Mouse (Mus musculus) spleen, postnatal 14 days (tissue): Measurements from ENCODE around the gene Cdca3.
"Not testable (repeated sequence)": the region's sequence is repeated elsewhere in the genome, so short reads cannot be mapped to it uniquely, and the experiment has no call there.

Experiments
- DNase-seq, 2 experiments: peaks; one replicate each; pipeline ENCODE4 v3.0.0; 2021 to 2022; ENCODE audit warnings: low spot score in 2 of 2

Gene Cdca3

DNA sequence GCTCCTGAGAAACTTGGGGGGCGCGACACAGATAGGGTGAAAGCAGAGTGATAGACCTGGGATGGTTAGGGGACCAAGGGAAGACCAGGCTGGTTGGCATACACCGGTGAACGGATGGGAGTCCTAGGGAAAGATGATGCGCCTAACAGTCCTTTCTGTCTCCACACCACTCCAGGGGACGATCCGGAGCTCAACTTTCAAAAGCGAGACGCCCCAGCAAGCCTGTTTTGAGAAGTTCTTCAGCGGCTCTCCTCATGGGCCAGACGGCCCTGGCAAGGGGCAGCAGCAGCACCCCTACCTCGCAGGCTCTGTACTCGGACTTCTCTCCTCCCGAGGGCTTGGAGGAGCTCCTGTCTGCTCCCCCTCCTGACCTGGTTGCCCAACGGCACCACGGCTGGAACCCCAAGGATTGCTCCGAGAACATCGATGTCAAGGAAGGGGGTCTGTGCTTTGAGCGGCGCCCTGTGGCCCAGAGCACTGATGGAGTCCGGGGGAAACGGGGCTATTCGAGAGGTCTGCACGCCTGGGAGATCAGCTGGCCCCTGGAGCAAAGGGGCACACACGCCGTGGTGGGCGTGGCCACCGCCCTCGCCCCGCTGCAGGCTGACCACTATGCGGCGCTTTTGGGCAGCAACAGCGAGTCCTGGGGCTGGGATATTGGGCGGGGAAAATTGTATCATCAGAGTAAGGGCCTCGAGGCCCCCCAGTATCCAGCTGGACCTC is 20.1 kb upstream of the Cdca3 start:
- peak; percentile 70 to 76 for DNase-seq

DNA sequence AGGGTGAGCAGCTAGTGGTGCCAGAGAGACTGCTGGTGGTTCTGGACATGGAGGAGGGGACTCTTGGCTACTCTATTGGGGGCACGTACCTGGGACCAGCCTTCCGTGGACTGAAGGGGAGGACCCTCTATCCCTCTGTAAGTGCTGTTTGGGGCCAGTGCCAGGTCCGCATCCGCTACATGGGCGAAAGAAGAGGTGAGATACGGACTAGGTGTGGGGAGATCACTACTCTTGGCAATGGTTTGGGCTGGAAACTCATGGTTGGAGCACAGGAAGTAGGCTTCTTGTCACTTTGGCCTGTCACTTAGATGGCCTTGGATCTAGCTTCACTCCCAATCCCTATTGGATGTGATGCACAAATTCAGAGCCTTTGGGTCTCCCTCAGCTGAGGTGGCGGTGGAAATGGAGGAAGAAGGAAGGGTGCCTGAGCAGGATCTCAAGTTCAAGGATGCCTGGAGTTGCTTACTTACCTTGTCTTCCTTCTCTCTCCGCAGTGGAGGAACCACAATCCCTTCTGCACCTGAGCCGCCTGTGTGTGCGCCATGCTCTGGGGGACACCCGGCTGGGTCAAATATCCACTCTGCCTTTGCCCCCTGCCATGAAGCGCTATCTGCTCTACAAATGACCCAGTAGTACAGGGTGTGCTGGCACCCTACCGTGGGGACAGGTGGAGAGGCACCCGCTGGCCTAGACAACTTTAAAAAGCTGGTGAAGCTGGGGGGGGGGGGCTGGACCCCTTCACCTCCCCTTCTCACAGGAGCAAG is 19.4 kb upstream of the Cdca3 start:
- DNase-seq: no peak

DNA sequence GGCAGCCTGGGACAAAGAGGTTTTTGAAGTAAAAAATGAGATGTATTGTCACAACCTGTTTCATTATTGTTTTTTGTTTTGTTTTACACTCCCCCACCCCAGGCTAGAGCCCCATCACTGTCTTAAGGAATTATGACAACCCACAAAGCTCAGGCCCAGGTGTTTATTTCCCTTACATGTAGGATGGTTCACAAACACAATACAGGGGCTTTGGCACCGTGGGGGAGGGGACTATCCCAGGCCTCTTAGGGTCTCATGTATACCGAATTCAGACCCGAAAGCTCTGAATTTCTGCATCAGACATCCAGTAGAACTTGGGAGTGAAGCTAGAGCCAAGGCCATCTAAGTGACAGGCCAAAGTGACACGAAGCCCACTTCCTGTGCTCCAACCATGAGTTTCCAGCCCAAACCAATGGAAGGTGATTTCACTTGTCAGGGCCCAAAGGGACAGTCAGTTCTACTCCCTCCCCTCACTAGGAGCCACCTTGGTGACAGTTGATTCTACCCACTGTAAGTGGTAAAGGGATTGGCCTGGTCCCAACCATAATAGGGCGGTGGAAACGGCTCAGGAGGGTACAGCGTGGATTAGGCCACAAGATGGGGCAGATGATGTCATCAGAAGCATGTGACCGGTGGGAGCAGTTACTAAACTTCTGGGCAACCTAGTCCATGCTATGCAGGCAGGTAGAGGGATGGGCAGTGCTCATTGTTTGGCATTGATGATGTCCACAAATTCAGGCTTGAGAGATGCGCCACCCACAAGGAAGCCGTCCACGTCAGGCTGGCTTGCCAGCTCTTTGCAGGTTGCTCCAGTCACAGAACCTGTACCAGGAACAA is 18.6 kb upstream of the Cdca3 start:
- DNase-seq: not testable (repeated sequence)

DNA sequence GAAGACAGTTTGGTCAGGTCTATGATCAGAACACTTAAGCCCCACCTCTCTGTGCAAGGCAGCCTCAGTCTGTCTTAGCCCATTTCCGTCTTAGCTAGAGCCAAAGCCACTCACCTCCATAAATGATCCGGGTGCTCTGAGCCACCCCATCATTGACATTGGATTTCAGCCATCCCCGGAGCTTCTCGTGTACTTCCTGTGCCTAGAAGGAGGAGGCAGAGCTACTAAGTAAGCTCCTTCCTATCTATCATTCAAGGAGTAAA is 18.0 kb upstream of the Cdca3 start:
- no peak for DNase-seq

DNA sequence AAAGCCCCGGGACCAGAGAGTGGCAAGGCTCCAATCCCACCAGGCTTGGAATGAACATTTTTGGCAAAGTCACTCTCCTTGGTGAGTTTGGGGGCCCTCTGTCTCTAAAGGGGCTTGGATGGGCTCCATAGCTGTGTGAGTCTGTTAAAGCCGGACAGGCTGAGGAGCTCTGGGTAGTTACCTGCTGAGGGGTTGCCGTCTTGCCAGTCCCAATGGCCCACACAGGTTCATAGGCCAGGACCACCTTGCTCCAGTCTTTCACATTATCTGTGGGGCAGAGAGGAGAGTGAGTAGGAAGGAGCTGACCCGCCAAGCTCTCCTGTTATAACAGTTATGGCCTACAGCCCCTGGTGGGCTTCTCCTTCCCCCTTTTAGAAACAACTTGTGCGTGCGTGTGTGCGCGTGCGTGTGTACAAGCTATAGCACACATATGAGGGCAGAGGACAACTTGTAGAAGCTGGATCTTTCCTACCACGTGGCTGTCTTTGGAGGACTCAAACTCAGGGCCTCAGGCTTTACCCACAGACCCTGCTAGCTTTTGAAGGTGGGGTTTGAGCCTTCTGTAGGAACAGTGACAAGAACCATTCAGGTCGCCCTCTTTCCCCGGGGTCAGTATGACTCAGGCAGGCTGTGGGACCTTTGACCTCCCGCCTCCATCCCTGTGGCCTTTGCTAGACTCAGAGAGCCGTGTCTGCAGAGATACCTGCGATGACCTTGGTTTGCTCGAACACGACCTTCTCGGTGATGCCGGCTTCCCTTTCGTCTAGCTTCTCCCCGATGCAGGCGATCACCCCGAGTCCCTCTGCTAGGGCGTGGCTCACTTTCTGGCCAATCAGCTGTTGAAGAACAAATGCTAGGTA is 17.4 kb upstream of the Cdca3 start:
- no peak for DNase-seq

DNA sequence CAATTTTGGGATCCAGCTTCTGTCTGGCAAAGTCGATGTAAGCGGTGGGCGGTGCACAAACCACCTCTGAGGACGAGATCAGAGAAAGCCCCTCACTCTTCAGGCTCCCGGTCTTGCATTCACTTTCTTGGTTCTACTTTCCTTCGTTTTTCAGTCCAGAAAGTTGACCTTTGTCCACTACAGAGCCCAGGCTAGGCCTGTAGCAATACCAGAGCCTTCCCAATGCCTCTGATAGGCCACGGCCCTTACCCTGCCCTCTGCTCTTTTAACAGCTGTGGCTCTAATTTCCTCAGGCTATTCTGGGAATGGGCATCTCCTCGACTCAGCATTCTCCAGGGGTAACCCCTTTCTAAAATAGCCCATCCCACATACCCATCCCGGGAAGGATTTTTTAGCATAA is 16.5 kb upstream of the Cdca3 start:
- no peak for DNase-seq

DNA sequence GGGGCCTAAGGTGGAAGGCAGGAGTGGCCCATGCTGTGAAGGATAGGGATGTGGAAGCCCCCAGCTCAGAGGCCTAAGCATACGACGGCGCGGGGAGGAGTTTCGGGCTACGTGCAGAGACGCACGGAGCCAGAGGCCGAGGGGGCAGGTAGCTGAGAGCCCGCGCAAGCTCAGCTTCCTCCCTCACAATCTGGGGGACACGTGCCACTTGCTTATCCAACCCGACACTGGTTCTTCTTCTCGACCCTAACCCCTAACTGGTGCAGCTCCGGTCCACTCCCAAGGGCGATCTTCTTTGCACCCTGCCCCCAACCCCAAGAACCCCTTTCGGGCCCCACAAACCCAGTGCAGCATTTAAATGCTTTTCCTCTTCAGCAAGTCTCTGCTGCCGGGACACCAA is 15.9 kb upstream of the Cdca3 start:
- DNase-seq: peak; percentile 29 to 57

DNA sequence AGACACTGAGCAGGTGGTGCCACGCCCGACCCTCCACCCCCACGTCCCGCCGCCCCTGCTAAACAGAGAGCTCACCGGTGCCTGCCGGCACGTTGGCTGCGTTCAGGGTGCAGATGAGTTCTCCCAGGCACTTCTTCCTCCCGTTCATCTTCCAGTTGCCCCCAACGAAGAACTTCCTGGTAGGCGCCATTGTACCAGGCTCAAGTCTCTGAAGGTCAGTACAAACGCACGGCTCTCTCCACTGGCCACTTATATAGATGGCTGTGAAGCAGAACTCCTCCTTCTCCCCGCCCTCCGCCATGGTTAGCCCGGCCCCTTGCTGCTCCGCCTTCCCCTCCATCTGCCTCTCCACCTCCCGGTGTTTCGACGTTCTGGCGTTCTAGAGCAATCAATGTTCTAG is 15.4 kb upstream of the Cdca3 start, which contains the start of gene Tpi1:
TSS of gene Tpi1 (minus strand) at position 364 of the 400 bp plus-strand sequence.
- DNase-seq: peak; percentile 75 to 80

DNA sequence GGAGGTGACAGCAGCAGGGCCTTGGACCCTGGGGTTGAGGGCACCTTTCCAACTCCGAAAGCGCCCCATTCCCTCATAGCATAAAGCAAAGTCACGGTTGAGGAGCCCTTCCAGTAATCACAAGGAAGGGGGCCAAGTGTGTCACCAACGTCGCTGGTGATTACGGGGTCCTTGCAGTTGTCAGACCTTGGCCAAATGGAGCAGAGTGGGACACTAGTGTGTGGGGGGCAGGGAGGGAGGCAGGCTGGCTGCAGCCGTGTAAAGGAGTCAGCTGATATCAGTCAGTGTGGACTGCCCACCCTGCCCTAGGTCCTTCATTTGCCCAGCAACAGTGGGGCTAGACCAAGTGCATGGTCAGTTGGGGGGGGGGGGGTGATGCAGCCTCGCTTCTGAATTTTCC is 14.9 kb upstream of the Cdca3 start:
- no peak for DNase-seq

DNA sequence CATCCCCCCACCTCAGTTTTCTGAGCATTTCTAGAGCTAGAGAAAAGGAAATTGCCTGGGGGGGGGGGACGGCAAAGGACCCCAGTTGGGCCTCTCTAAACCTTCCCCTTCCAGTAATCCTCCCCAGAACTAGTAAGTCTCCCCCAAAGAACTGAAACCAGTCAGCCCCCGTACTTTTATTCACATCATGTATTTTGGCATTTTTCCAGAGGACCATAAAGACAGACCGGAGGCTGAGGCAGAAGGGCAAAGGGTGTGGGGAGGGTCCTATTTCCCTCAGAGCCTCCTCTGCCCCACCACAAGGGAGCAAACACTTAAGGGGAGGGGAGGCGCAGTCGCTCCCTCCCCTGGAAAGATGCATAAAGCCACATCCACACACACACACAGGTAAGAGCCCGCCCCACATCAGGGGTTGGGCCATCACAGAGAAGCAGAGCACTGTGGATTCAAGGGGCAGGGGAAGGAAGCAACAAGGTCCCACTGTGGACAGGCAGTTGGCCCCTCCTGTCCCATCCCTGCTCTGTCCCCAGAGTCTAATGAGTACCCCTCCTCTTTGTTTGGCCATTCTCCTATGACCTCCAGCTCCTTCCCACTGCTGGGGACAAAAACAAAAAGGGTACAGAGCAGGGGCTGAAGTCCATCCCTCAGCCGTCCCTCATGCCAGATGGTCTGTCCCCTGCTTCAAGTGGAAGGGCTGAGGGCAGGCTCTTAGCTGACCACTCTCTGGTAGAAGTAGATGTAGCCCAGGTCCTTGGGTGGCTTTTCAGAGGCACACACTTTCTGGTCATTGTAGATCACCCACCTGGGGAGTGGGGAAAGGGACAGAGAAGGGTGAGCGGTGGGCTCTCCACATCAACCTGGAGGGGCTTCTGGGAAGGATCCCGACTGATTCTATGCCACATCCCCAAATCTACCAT is 14.2 kb upstream of the Cdca3 start:
- DNase-seq: no peak

DNA sequence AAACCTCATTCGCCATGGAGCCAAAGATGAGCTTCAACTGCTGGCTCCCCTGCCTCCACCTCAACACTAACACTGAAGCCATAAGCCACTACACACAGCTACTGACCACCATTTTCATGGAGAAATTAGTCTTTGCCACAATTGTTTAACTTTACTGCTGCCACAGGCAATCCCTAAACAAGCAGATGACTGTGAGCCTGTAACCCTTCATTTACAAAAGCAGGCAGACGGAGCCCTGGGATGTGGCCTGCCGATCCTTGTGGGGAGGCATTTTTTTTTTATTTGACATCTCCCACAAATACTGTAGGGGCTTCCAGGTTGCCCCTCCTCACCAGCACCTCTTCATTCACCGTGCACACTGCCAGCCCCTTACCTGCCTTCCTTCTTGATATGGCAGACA is 12.7 kb upstream of the Cdca3 start:
- no peak for DNase-seq

DNA sequence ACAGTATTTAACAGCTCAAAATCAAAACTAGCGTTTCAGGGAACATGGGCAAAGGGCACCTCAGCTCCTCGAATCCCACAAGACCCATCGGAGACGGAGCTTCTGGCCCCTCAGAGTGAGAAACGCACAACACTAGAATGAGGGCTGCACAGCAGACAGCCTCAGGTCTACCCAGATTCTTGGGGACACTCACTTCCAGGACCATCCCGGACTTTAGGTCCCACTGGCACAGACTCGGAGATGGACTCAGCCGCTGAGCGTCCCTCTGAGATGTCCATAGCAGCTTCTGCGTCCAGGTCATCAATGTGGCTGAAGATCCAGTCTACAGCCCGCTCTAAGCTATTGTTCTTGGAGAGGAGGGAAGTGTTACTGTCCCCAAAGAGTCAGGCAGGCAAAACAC is 12.2 kb upstream of the Cdca3 start:
- DNase-seq: no peak

DNA sequence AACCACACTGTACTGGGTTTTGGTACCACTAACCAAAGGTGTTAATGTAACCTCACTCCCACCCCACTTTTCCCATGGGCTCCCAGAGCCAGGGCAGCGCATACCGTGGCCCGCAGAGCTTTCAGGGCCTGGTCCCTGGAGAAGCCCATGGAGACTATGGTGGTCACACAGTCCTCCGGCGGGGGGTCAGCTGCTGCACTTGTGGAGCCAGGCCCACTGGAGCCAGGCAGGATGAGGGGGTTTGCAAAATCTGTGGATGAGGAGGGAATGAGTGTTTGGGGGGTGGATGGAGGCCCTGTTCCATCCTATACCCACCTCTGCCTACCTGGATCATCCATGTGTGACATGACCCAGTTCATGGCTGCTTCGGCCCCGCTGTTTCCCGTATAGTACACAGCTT is 11.8 kb upstream of the Cdca3 start:
- DNase-seq: no peak

DNA sequence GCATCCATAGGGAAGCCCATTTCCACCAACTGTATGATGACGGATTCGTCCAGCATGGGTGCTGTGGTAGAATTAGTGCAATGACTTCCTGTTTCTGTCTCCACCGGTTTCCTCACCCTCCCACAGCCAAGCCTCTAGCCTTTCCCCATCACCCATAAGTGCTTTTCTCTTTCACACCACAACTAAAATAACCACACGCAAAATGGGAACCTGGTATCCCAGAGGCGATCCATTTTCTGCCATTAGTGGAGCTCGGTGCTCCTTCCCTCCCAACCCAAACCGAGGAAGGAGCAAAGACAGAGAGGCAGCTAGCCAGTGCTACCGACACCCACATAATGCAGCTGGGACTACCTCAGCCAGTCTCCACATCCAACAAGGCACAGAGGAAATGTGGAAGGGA is 11.4 kb upstream of the Cdca3 start:
- no peak for DNase-seq

DNA sequence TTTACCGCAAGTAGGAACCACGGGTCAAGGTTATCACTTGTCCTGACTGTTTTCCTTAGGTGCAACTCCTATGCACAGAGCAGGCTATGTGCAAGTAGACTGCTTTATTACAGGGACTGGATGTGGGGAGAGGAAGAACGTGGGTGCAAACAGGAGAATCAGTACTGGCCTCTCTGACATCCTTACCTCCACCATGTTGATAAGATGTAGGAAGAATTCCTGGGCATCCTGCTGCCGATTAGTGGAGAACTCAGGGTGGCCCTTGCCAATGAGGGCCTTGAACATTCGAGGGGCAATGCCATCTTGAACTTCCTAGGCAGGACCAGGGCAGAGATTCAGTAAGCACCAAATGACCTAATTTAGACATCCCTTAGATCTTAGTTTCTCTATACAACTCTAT is 8.5 kb upstream of the Cdca3 start:
- DNase-seq: no peak

DNA sequence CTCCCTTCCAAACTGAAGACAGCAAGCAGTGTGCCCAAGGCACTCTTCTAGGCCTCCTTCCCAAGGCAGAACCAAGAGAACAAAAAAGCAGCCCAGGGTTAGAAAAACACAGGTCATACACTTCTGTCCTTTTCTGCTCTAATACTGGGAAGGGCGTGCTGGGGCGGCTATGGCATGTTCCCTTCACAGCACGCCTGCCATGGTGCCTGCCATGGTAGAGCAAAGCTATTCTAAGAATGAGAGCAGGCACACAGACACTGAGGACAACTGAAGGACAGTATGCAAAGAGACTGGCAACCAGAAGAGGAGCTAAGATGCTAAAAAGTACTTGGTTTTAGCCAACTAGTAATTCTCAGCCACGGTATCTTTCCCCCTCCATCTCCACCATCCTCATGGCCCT is 7.3 kb upstream of the Cdca3 start:
- DNase-seq: no peak

DNA sequence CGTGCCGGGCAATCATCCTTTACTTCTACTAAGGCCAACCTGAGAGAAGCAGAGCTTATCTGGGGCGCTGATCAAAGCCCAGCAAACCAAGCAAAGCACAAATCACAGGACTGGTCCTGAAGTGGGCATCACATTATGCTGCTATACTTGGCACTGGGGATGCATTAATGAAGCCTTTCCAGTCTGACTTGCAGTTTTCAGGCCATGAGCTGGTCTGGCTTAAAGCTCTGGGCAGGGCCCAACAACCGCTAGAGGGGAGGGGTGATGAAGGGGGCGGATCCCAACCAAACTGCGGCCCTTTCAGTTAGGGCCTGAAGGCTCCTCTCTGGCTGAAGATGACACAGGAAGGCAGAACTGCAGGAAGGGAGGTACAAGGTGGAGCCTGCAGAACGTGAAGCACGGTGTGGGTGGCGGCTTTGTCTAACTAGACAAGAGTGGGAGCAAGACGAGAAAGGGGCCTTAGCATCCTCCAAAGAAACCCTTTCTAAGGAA is 1.2 kb upstream of the Cdca3 start:
- DNase-seq: no peak

DNA sequence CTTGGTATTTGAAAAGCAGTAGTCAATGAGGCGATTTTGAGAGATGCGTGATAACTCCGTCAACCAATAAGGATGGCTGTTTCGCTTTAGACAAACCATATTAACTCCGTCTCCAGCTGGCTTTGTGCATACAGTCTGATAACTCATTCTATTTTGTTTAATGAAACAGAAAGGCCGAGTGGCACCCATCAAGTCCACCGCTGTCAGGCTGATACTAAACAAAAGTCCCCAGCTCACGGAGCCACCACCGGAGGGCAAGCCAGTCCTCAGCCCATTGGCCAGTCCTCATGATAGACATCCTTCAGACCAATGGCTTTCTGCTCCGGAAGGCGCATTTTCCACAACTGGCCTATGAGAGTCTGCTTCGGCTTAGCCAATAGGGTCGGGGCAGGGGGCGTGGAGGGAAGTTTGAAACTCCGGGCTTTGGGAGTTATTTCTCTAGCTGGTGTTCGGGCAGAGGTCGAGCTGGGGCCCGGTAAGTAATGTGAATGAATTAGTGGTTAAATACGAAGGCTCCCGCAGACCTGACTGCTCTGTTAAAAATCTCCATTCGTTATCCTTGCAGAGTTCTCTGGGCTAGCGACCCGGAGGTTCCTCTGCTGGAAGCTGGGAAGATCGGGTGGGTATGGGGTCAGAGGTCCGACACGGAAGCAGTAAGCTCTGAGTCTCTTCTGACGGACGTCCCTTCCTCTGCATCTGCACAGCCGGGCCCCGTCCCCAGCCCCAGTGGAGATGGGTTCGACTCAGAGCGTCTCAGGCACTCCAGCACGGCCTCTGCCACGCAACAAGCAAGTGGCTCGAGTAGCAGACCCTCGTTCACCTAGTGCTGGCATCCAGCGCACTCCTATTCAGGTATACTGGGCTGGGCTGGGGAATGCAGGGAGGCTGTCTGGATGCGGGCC is 703 bp downstream of the Cdca3 start:
- peak; percentile 83 to 87 for DNase-seq

DNA sequence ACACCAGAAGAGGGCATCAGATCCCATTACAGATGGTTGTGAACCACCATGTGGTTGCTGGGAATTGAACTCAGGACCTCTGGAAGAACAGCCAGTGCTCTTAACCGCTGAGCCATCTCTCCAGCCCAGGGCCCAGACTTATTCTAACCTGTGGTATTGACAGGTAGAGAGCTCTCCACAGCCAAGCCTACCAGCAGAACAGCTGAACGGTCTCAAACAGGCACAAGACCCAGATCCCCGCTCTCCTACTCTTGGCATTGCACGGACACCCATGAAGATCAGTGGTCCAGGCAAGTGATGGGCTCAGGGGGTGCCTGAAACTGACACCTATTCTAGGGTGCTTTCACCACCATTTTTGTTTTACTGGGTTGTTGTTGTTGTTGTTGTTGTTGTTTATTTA is 1.9 kb downstream of the Cdca3 start:
- DNase-seq: not testable (repeated sequence)

DNA sequence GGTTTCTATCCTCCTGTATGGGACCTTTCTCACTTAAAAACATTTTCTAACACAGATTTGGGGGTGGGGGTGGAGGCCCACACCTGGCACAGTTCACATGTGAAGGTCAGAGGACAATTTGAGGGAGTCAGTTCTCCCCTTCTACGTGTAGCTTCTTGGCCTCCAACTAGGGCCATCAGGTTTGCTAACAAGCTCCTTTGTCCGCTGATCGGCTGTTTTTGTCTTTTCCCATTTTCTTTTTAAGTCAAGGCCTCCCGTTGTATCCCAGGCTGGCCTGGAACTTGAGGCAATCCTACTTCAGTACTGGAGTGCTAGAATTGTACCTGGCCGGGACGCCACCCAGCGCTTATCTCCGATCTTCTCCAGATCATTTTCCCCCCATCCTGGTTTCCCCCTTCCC is 2.3 kb downstream of the Cdca3 start:
- no peak for DNase-seq
